In genomic region chr1:191299215-191299942, GRCm38 (mm10) we compare ENCODE assay signal across 9 mouse cellular contexts. TPM values are rescaled to one million over a fixed set of nuclear protein-coding genes. Genes with fewer than 3 reads are reported as not detected.
DNase-seq lines count a peak whose midpoint lies in the region; ATAC-seq and TF ChIP-seq lines count a peak whose summit lies in the region.
"Had no signal": no experiment of that assay in that cellular context is flagged by ENCODE, and none has a peak within 500 bp of the region (broad histone marks: within the 10 kb centered on the region; RNA-seq: fewer than 3 reads in every experiment).

No protein-coding gene starts in this region.

- H3K27me3 ChIP-seq in heart, postnatal 0 days (ENCODE audit: control insufficient read depth, insufficient read depth, low read length): no peaks in the 10 kb centered on the region
- H3K27me3 ChIP-seq in lung, postnatal 0 days (replicated peaks; ENCODE audit: insufficient read depth, low read length): no peaks in the 10 kb centered on the region
- H3K27me3 ChIP-seq: stomach, embryonic 15.5 days had no signal

- TF ChIP-seq CTCF in heart, postnatal 0 days (IDR thresholded peaks at IDR 0.05; ENCODE audit: low read depth): peak; percentile 75
- TF ChIP-seq CTCF in lung, postnatal 0 days (IDR thresholded peaks at IDR 0.05): peak; percentile 78

- H3K9me3 ChIP-seq in heart, postnatal 0 days (replicated peaks; ENCODE audit: control insufficient read depth, low read length): no peaks in the 10 kb centered on the region
- H3K9me3 ChIP-seq in lung, postnatal 0 days (ENCODE audit: low read length): no peaks in the 10 kb centered on the region
- H3K9me3 ChIP-seq: stomach, embryonic 15.5 days had no signal

- no peaks in the 10 kb centered on the region for H3K36me3 ChIP-seq in heart, postnatal 0 days (replicated peaks; ENCODE audit: control insufficient read depth, insufficient read depth, low read length)
- H3K36me3 ChIP-seq in lung, postnatal 0 days (ENCODE audit: insufficient read depth, low read length): no peaks in the 10 kb centered on the region
- H3K36me3 ChIP-seq: stomach, embryonic 15.5 days had no signal

- ATAC-seq in heart, postnatal 0 days (ENCODE audit: insufficient read depth, low read depth): peak; percentile 83
- ATAC-seq in lung, postnatal 0 days: no peak

- WGBS in heart, postnatal 0 days: 13% methylated on average over 11 of the region's 11 CpGs
- WGBS in lung, postnatal 0 days: 55% methylated on average over 11 of the region's 11 CpGs

- peaks cover 44% of the 10 kb centered on the region for H3K4me1 ChIP-seq in heart, postnatal 0 days (ENCODE audit: control insufficient read depth, insufficient read depth)
- H3K4me1 ChIP-seq in lung, postnatal 0 days (ENCODE audit: insufficient read depth, low read depth, low read length): 0 out of 2 replicates have a peak, but pooled peaks cover 2% of the 10 kb centered on the region

- peak overlapping the region; percentile 23; the same call in 1 of the 2 replicates for H3K9ac ChIP-seq in heart, postnatal 0 days (replicated peaks; ENCODE audit: low read depth, low read length)
- no peak overlapping the region for H3K9ac ChIP-seq in lung, postnatal 0 days (replicated peaks; ENCODE audit: low read depth)
- H3K9ac ChIP-seq: stomach, embryonic 15.5 days had no signal

- peak; percentile 50 for DNase-seq in layer of hippocampus, adult 11-12 months (ENCODE audit: low spot score)
- DNase-seq in layer of hippocampus, adult 9-10 months (ENCODE audit: low spot score): no peak
- DNase-seq in MN1 (ENCODE audit: low spot score): peak; percentile 78
- peak; percentile 70 for DNase-seq in embryo, embryonic 10 days (ENCODE audit: low spot score)
- DNase-seq in heart, postnatal 0 days (ENCODE audit: low spot score): peak; percentile 83
- DNase-seq in lung, postnatal 0 days (ENCODE audit: low spot score): peak; percentile 70
- DNase-seq in thymus, postnatal 25 days: peak; percentile 40
- no peak for DNase-seq in ovary, postnatal 10 days (ENCODE audit: low spot score)

- peak overlapping the region; percentile 28 for H3K4me2 ChIP-seq in heart, postnatal 0 days (ENCODE audit: low read depth, low read length)
- H3K4me2 ChIP-seq in lung, postnatal 0 days (replicated peaks; ENCODE audit: low read depth, low read length): no peak overlapping the region
- H3K4me2 ChIP-seq: stomach, embryonic 15.5 days had no signal

- TF ChIP-seq EP300 in heart, postnatal 0 days (IDR thresholded peaks at IDR 0.05; ENCODE audit: low read depth): no peak
- no peak for TF ChIP-seq EP300 in lung, postnatal 0 days (IDR thresholded peaks at IDR 0.05)

- peak overlapping the region; percentile 94 for H3K27ac ChIP-seq in heart, postnatal 0 days (ENCODE audit: low read depth)
- no peak overlapping the region for H3K27ac ChIP-seq in lung, postnatal 0 days (ENCODE audit: low read length)
- H3K27ac ChIP-seq: stomach, embryonic 15.5 days had no signal

- no peak overlapping the region for H3K4me3 ChIP-seq in heart, postnatal 0 days (ENCODE audit: low read depth, low read length)
- no peak overlapping the region for H3K4me3 ChIP-seq in lung, postnatal 0 days (ENCODE audit: low read depth, low read length)
- H3K4me3 ChIP-seq: stomach, embryonic 15.5 days had no signal

RNA-seq across cellular contexts. Expression of gene Nenf, which starts 18.6 kb away (rescaled TPM):
- total RNA-seq in heart, postnatal 0 days (2014; rRNA removed; ENCODE audit: low replicate concordance): 209 and 250 TPM in 2 replicates
- 166 and 171 TPM in 2 replicates for polyA plus RNA-seq in heart, postnatal 0 days (2015; fragmentation: Nextera tagmentation; extraction: Ambion mirVana)
- polyA plus RNA-seq in lung, postnatal 0 days (2015; fragmentation: Nextera tagmentation; extraction: Ambion mirVana): 149 and 177 TPM in 2 replicates

RNA-seq across cellular contexts. Expression of gene Tmem206, which starts 26.3 kb away (rescaled TPM):
- 5.3 and 11.4 TPM in 2 replicates for total RNA-seq in heart, postnatal 0 days (2014; rRNA removed; ENCODE audit: low replicate concordance)
- 10.4 and 10.9 TPM in 2 replicates for polyA plus RNA-seq in heart, postnatal 0 days (2015; fragmentation: Nextera tagmentation; extraction: Ambion mirVana)
- 13.1 and 14.7 TPM in 2 replicates for polyA plus RNA-seq in lung, postnatal 0 days (2015; fragmentation: Nextera tagmentation; extraction: Ambion mirVana)

Comparison
In these comparisons a context has a peak if more than half of its experiments do, and no peak if none do; other contexts are left out.
1. DNase-seq: peak in layer of hippocampus, adult 11-12 months (single experiment), MN1 (single experiment), embryo, embryonic 10 days (single experiment), heart, postnatal 0 days (single experiment), lung, postnatal 0 days (single experiment) and thymus, postnatal 25 days (single experiment); none in layer of hippocampus, adult 9-10 months (single experiment) and ovary, postnatal 10 days (single experiment).